Mouse (Mus musculus) testis, adult 2 months (tissue): ENCODE measurements at regions not wholly inside any gene's neighbourhood (a gene's known extent, or its start where the extent isn't known, plus 50 kb on each side); places are given as distances from the start of the nearest gene placed in this dataset.

Experiments used
- H3K27ac ChIP-seq: fragments of 200-500 bp; 2 replicates; pipeline ENCODE4 v1.5.1; 2012; ENCODE audit warnings: low read depth, low read length; ENCODE audit not compliant: control insufficient read depth, insufficient read depth
- H3K27me3 ChIP-seq: fragments of 200-500 bp; 2 replicates; pipeline ENCODE4 v1.6.1; 2012; ENCODE audit warnings: mild to moderate bottlenecking, low read length, moderate library complexity; ENCODE audit not compliant: control insufficient read depth, insufficient read depth
- H3K36me3 ChIP-seq: fragments of 200-500 bp; 2 replicates; pipeline ENCODE4 v1.6.1; 2012; ENCODE audit warnings: mild to moderate bottlenecking, low read length; ENCODE audit not compliant: control insufficient read depth, insufficient read depth
- H3K4me1 ChIP-seq: fragments of 200-500 bp; 2 replicates; pipeline ENCODE4 v1.6.1; 2012; ENCODE audit warnings: low read length; ENCODE audit not compliant: control insufficient read depth, insufficient read depth
- H3K4me3 ChIP-seq: fragments of 200-500 bp; 2 replicates; pipeline ENCODE4 v1.5.1; 2012; ENCODE audit warnings: low read depth, mild to moderate bottlenecking, low read length, moderate library complexity, mixed read lengths; ENCODE audit not compliant: control insufficient read depth
- CTCF ChIP-seq: fragments of 200-500 bp; IDR thresholded peaks from 2 replicates; pipeline ENCODE4 v1.5.1; 2012; ENCODE audit warnings: low read depth, mild to moderate bottlenecking, inconsistent platforms, low read length, moderate library complexity; ENCODE audit not compliant: control insufficient read depth, insufficient read depth, insufficient replicate concordance
- POLR2A ChIP-seq: fragments of 200-500 bp; IDR thresholded peaks from 2 replicates; pipeline ENCODE4 v1.6.1; 2012; ENCODE audit warnings: low read depth, mild to moderate bottlenecking, inconsistent platforms, low read length, moderate library complexity; ENCODE audit not compliant: control insufficient read depth

DNA sequence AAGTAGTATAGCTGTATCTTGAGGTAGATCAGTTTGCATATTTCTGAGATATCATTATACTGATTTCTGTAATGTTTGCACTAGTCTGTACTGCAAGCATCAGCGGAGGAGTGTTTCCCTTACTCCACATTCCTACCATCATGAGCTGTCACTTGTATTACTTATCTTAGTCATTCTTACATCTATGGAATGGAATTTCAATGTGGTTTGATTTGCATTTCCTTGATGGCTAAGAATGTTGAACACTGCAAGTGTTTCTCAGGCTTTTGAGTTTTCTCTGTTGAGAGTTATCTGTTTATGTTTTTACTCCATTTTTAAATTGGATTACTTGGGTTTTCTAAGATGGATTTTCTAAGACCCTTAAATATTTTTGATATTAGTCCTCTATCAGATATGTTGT is 725.8 kb downstream of the Car8 start:
- H3K4me3 ChIP-seq, result no peak overlapping the region
- no peak for TF ChIP-seq POLR2A
- no peak for TF ChIP-seq CTCF
- no peaks in the 10 kb centered on the region for H3K4me1 ChIP-seq
- no peaks in the 10 kb centered on the region for H3K27me3 ChIP-seq
- H3K27ac ChIP-seq, result no peak overlapping the region
- H3K36me3 ChIP-seq, result no peaks in the 10 kb centered on the region

DNA sequence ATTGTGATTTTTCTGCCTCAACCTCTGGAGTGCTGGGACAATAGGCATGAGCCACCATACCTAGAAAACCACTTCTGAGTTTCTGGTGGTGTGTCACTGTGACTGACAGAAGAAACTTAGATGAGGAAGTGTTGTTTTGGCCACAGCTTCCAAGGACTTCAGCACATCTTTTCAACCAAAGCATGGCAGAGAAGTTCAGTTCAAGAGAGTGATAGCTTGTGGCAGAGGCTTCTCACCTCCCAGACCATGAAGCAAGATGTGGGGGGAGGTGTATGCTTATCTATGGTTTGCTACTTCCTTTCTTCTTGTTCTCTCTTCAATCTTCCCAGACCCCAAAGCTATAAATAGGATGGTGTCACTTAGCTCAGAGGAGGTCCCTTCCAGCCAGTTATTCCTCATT is 753.3 kb downstream of the Car8 start:
- TF ChIP-seq POLR2A (no peak), CTCF (no peak)
- H3K36me3 ChIP-seq, result no peaks in the 10 kb centered on the region

DNA sequence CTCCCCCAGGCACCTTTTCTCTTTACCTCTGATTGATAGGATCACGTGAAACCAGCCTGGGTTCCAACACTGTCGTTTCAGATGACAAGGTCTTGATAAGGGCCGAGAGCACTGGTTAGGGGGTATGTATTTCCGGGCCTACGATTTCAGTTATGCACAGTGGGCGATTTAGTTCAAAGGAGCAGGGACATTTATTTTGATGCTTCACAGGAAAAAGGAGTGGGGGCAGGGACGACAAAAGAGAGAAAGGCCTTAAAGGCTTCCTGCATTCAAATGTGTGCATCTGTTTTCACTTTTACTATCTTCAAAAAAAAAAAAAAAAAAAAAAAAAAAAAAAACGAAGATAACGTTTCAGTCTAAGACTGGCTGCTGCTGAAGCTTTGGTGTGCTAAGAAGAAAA is 783.7 kb downstream of the Car8 start:
- Histone ChIP-seq H3K27me3 (no peaks in the 10 kb centered on the region), H3K4me1 (no peaks in the 10 kb centered on the region), H3K27ac (no peak overlapping the region), H3K36me3 (no peaks in the 10 kb centered on the region), H3K4me3 (no peak overlapping the region)
- no peak for TF ChIP-seq CTCF
- no peak for TF ChIP-seq POLR2A

More for the DNA sequence above, 753.3 kb downstream of the Car8 start:
- H3K4me1 ChIP-seq, result no peaks in the 10 kb centered on the region
- H3K27me3 ChIP-seq, result no peaks in the 10 kb centered on the region
- no peak overlapping the region for H3K27ac ChIP-seq
- no peak overlapping the region for H3K4me3 ChIP-seq

GRCm38 (mm10) chr4:7452678-7453077 is 786.2 kb downstream of the Car8 start:
- TF ChIP-seq POLR2A (no peak), CTCF (no peak)
- H3K36me3 ChIP-seq, result no peaks in the 10 kb centered on the region
- no peak overlapping the region for H3K27ac ChIP-seq
- H3K4me3 ChIP-seq, result no peak overlapping the region
- no peaks in the 10 kb centered on the region for H3K4me1 ChIP-seq
- H3K27me3 ChIP-seq, result no peaks in the 10 kb centered on the region

- TF ChIP-seq POLR2A (no peak), CTCF (no peak)
- H3K4me1 ChIP-seq, result no peaks in the 10 kb centered on the region
- H3K4me3 ChIP-seq, result no peak overlapping the region
- H3K27me3 ChIP-seq, result no peaks in the 10 kb centered on the region
- no peaks in the 10 kb centered on the region for H3K36me3 ChIP-seq
- no peak overlapping the region for H3K27ac ChIP-seq
These were observed 787.9 kb downstream of the Car8 start for GRCm38 (mm10) chr4:7450991-7451390.

DNA sequence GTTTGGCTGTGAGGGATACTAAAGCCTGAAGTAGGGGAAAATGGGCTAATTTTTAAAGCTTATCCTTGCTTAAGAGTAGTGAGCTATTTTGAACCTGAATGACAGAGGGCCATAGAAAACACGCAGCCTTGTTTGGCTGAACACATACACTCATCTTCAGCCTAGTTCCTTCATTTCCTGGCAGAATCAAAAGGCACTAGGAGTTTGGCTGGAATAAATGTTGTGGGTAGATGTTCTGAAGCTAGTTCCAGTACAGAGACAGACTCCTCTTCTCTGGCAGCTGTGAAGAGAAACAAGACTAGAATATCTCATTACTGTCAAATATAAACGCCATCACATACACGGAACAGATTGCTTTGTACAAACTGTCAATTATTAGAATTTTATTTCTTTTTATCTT is 809.5 kb downstream of the Car8 start:
- no peak for TF ChIP-seq POLR2A
- Histone ChIP-seq H3K27me3 (no peaks in the 10 kb centered on the region), H3K4me1 (no peaks in the 10 kb centered on the region), H3K27ac (no peak overlapping the region), H3K4me3 (no peak overlapping the region), H3K36me3 (no peaks in the 10 kb centered on the region)

DNA sequence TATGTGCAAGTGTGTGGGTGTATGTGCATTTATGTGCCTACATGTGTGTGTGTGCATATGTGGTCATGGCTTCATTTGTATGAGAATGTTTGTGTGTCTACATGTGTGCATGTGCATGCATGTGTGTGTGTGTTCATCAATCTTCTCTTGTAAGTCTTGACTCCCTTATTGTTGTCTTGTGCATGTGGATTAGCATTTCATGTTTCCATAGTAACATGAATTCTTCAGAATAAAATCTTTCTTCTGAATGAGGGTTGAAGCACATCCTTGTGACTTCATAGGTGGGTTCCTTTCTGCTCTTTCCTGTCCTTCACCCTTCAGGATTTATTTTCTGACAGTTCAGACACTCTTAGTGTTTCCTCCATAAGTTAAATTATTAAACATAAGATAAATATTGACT is 814.8 kb downstream of the Car8 start:
- no peak for TF ChIP-seq POLR2A
- no peak for TF ChIP-seq CTCF
- no peaks in the 10 kb centered on the region for H3K27me3 ChIP-seq
- H3K4me3 ChIP-seq, result no peak overlapping the region
- H3K36me3 ChIP-seq, result no peaks in the 10 kb centered on the region
- no peaks in the 10 kb centered on the region for H3K4me1 ChIP-seq
- no peak overlapping the region for H3K27ac ChIP-seq

GRCm38 (mm10) chr4:7423204-7423603 is 815.6 kb downstream of the Car8 start:
- H3K4me1 ChIP-seq, result no peaks in the 10 kb centered on the region
- H3K27me3 ChIP-seq, result no peaks in the 10 kb centered on the region
- H3K36me3 ChIP-seq, result no peaks in the 10 kb centered on the region
- no peak overlapping the region for H3K27ac ChIP-seq
- TF ChIP-seq POLR2A, result no peak
- no peak for TF ChIP-seq CTCF
- H3K4me3 ChIP-seq, result no peak overlapping the region
